Mouse (Mus musculus): Measurements from ENCODE around the gene Ccnd2.

- TF ChIP-seq EP300 (IDR thresholded peaks at IDR 0.05) (no peak), CTCF (IDR thresholded peaks at IDR 0.05) (no peak)
Observed at GRCm38 (mm10) chr6:127103506-127104275, 48.3 kb downstream of the Ccnd2 start.
